Mouse (Mus musculus) liver, embryonic 14.5 days (tissue): ENCODE results near the gene Ddit4. TPM values are rescaled to one million over a fixed set of nuclear protein-coding genes. Genes with fewer than 3 reads are reported as not detected.

Experiments
- ATAC-seq: fragments of 200-750 bp; cut with Nextera tagmentation; 2 replicates; pipeline ENCODE4 v1.8.0; 2017; ENCODE audit warnings: moderate number of reproducible peaks, mild to moderate bottlenecking, moderate library complexity; ENCODE audit not compliant: insufficient read depth
- DNase-seq, 3 experiments: peaks; one replicate each; pipeline ENCODE4 v3.0.0-alpha.2; 2012 to 2013; ENCODE audit warnings: low read depth in 3 of 3, low spot score in 3 of 3
- H3K27ac ChIP-seq: fragments of 300-500 bp; sonication (generic); 2 replicates; pipeline ENCODE4 v1.5.1; 2014; ENCODE audit warnings: moderate library complexity, mild to moderate bottlenecking, control low read depth, inconsistent platforms
- H3K27me3 ChIP-seq: fragments of 300-500 bp; sonication (generic); 2 replicates; pipeline ENCODE4 v1.6.1; 2014; ENCODE audit warnings: mild to moderate bottlenecking, low read length, moderate library complexity; ENCODE audit not compliant: control insufficient read depth, insufficient read depth
- H3K36me3 ChIP-seq: fragments of 300-500 bp; sonication (generic); replicated peaks from 2 replicates; pipeline ENCODE4 v1.6.1; 2014; ENCODE audit warnings: low read depth; ENCODE audit not compliant: control insufficient read depth, insufficient read depth
- H3K4me1 ChIP-seq, 2 experiments: fragments of 200-500 bp in 1 of 2; fragments of 300-500 bp in 1 of 2; sonication (generic) in 1 of 2; replicated peaks; 2 replicates each; pipeline ENCODE4 v1.6.1; 2012 to 2014; ENCODE audit warnings: antibody characterized with exemption in 1 of 2, inconsistent platforms in 1 of 2, low read length in 1 of 2; ENCODE audit not compliant: control insufficient read depth in 2 of 2, insufficient read depth in 2 of 2
- H3K4me2 ChIP-seq: fragments of 300-500 bp; sonication (generic); 2 replicates; pipeline ENCODE4 v1.6.1; 2014; ENCODE audit warnings: low read depth, mild to moderate bottlenecking, control low read depth, moderate library complexity
- H3K4me3 ChIP-seq, 2 experiments: fragments of 200-500 bp in 1 of 2; fragments of 300-500 bp in 1 of 2; sonication (generic) in 1 of 2; 2 replicates each; pipeline ENCODE4 v1.5.1; 2012 to 2014; ENCODE audit warnings: low read depth in 2 of 2, low read length in 2 of 2, mild to moderate bottlenecking in 2 of 2, control low read depth in 1 of 2, inconsistent platforms in 1 of 2, moderate library complexity in 1 of 2; ENCODE audit not compliant: insufficient read depth in 1 of 2
- H3K9ac ChIP-seq: fragments of 300-500 bp; sonication (generic); replicated peaks from 2 replicates; pipeline ENCODE4 v1.6.1; 2014; ENCODE audit warnings: mild to moderate bottlenecking, control low read depth, moderate library complexity
- H3K9me3 ChIP-seq: fragments of 300-500 bp; sonication (generic); 2 replicates; pipeline ENCODE4 v1.6.1; 2016; ENCODE audit warnings: low read length, mixed read lengths; ENCODE audit not compliant: control insufficient read depth
- CTCF ChIP-seq: IDR thresholded peaks from 2 replicates; pipeline ENCODE4 v1.5.1; 2016; ENCODE audit warnings: antibody characterized with exemption, low read depth, control low read depth
- EP300 ChIP-seq: IDR thresholded peaks from 2 replicates; pipeline ENCODE4 v1.6.1; 2016; ENCODE audit warnings: antibody characterized with exemption, low read depth
- WGBS: fragments of 180-500 bp; shearing (Covaris S2); extraction: QIAGEN DNeasy Blood & Tissue Kit; methylation state at CpG from one replicate; pipeline ENCODE4 v1.1.7; 2014; ENCODE audit not compliant: insufficient replicate concordance; 5-methylcytosine and 5-hydroxymethylcytosine counted together
- polyA plus RNA-seq, 2 experiments: library from polyadenylated mRNA; depleted of rRNA in 1 of 2; stranded (reverse) in 1 of 2; unstranded in 1 of 2; fragments of >200 nt; fragmentation: Nextera tagmentation in 1 of 2; extraction: Ambion mirVana in 1 of 2; gene quantifications; 2 replicates each; pipeline versions ENCODE4 v1.2.1 to v1.2.3; 2012 to 2014

Ddit4 gene
- polyA plus RNA-seq, 2 experiments, result 0.39 to 3.3 TPM

- no peak overlapping the region for H3K27ac ChIP-seq
- TF ChIP-seq EP300 (no peak), CTCF (no peak)
These were observed 49.5 kb downstream of the Ddit4 start for GRCm38 (mm10) chr10:59901986-59902605.

GRCm38 (mm10) chr10:59901463-59901862 is 50.2 kb downstream of the Ddit4 start:
- Histone ChIP-seq H3K9me3 (no peaks in the 10 kb centered on the region), H3K4me3 (no peak overlapping the region), H3K27ac (peak overlapping the region; percentile 12; the same call in 1 of the 2 replicates), H3K36me3 (peaks cover 12% of the 10 kb centered on the region), H3K4me1 (peaks cover 27 to 33% of the 10 kb centered on the region in 2 experiments), H3K4me2 (no peak overlapping the region), H3K27me3 (no peaks in the 10 kb centered on the region), H3K9ac (no peak overlapping the region)
- DNase-seq (no peak), ATAC-seq (no peak)
- TF ChIP-seq CTCF, result no peak
- TF ChIP-seq EP300, result no peak
- 70% methylated on average over 1 of the region's 1 CpGs for WGBS

More at GRCm38 (mm10) chr10:59901986-59902605, 49.5 kb downstream of the Ddit4 start:
- Histone ChIP-seq H3K9me3 (no peaks in the 10 kb centered on the region), H3K4me1 (peaks cover 27 to 33% of the 10 kb centered on the region in 2 experiments), H3K4me3 (no peak overlapping the region), H3K4me2 (no peak overlapping the region), H3K27me3 (no peaks in the 10 kb centered on the region), H3K36me3 (peaks cover 6% of the 10 kb centered on the region), H3K9ac (no peak overlapping the region)
- 80% methylated on average over 8 of the region's 8 CpGs for WGBS
- ATAC-seq (no peak), DNase-seq (no peak)

DNA sequence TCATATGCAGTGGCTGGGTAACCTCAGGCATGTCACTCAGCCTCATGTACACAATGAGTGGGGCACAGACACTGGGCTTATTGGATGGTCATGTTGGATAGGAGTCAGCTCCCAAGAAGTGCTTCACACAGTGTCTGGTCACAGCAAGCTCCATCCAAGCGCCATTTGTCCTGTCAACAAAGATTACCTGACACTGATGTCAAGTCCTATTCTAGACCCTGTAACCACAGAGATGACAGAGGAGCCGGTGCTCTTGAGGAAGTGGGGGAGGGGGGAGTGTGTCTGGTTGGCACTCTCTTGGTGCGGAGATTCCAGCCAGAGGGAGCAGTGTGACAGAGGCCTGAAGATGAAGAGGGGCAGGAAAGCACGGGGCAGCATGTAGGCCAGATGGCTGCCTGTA is 50.7 kb downstream of the Ddit4 start:
- Histone ChIP-seq H3K4me3 (no peak overlapping the region), H3K27me3 (no peaks in the 10 kb centered on the region), H3K27ac (no peak overlapping the region; the same call in 1 of the 2 replicates), H3K4me1 (peaks cover 27 to 33% of the 10 kb centered on the region in 2 experiments), H3K9ac (no peak overlapping the region), H3K36me3 (peaks cover 16% of the 10 kb centered on the region), H3K9me3 (no peaks in the 10 kb centered on the region), H3K4me2 (no peak overlapping the region)
- no peak for DNase-seq
- no peak for TF ChIP-seq EP300
- 0 out of 2 replicates have a peak, but pooled peaks have one; percentile 5 for TF ChIP-seq CTCF
- 43% methylated on average over 4 of the region's 4 CpGs for WGBS
- ATAC-seq, result no peak

DNA sequence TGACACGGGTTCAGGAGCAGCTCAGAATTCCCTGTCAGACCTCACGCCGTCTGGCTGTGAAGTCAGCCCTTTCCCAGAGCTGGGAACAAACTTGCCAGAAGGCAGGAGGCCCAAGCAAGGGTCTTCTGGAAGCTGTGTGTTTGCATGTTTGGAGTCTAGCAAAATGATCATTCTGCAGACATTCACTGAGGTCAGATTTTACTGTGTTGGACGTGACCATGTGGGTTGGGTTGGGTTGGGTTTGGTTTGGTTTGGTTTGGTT is 51.5 kb downstream of the Ddit4 start:
- H3K9me3 ChIP-seq, result no peaks in the 10 kb centered on the region
- peak overlapping the region; percentile 77 for H3K4me2 ChIP-seq
- no peak for TF ChIP-seq CTCF
- no peak for TF ChIP-seq EP300
- peak overlapping the region; percentile 65 for H3K9ac ChIP-seq
- no peak for ATAC-seq
- WGBS, result 67% methylated on average over 4 of the region's 4 CpGs
- H3K36me3 ChIP-seq, result peaks cover 25% of the 10 kb centered on the region
- no peak overlapping the region for H3K4me3 ChIP-seq
- no peaks in the 10 kb centered on the region for H3K27me3 ChIP-seq
- H3K27ac ChIP-seq, result peak overlapping the region; percentile 82
- DNase-seq, result no peak
- peaks cover 27 to 33% of the 10 kb centered on the region in 2 experiments for H3K4me1 ChIP-seq

Other genes starting within 250 kb of the Ddit4 start
- gene Micu1, start 249.4 kb downstream of the Ddit4 start, polyA plus RNA-seq (2012; rRNA removed), result 17.2 and 27.1 TPM in 2 replicates
- gene Micu1, start 249.4 kb downstream of the Ddit4 start, polyA plus RNA-seq (2014; fragmentation: Nextera tagmentation; extraction: Ambion mirVana), result 28.2 and 34.3 TPM in 2 replicates
- gene Dnajb12, start 72.3 kb downstream of the Ddit4 start, polyA plus RNA-seq (2012; rRNA removed), result 9.5 and 12.4 TPM in 2 replicates
- gene Dnajb12, start 72.3 kb downstream of the Ddit4 start, polyA plus RNA-seq (2014; fragmentation: Nextera tagmentation; extraction: Ambion mirVana), result 12.0 and 15.6 TPM in 2 replicates
- 6.7 and 10.7 TPM in 2 replicates for gene Ascc1, start 51.0 kb upstream of the Ddit4 start, polyA plus RNA-seq (2012; rRNA removed)
- gene Ascc1, start 51.0 kb upstream of the Ddit4 start, polyA plus RNA-seq (2014; fragmentation: Nextera tagmentation; extraction: Ambion mirVana), result 15.7 and 16.8 TPM in 2 replicates
- 26.6 and 29.9 TPM in 2 replicates for gene Anapc16, start 51.3 kb upstream of the Ddit4 start, polyA plus RNA-seq (2012; rRNA removed)
- gene Anapc16, start 51.3 kb upstream of the Ddit4 start, polyA plus RNA-seq (2014; fragmentation: Nextera tagmentation; extraction: Ambion mirVana), result 38.9 and 39.7 TPM in 2 replicates
- 0.04 and 0.12 TPM in 2 replicates for gene Spock2, start 154.4 kb upstream of the Ddit4 start, polyA plus RNA-seq (2012; rRNA removed)
- gene Spock2, start 154.4 kb upstream of the Ddit4 start, polyA plus RNA-seq (2014; fragmentation: Nextera tagmentation; extraction: Ambion mirVana), result 0.04 and 0.06 TPM in 2 replicates